Mouse (Mus musculus): ENCODE measurements around the gene Prpf38a. TPM values are rescaled to one million over a fixed set of nuclear protein-coding genes. Genes with fewer than 3 reads are reported as not detected.

The Prpf38a gene
- total and polyA plus RNA-seq, 3 experiments: 51.1 to 107 (median 82.2) TPM

- Histone ChIP-seq H3K36me3 (replicated peaks in 1 of 2; ENCODE audit: control insufficient read depth in 1 of 2, insufficient read depth in 1 of 2, low read length in 1 of 2) (peaks cover 12 to 27% of the 10 kb centered on the region in 2 experiments), H3K79me2 (replicated peaks; ENCODE audit: control insufficient read depth, extremely low read depth, insufficient read depth, poor library complexity, severe bottlenecking) (no peaks in the 10 kb centered on the region; the same call in 1 of the 2 replicates), H3K4me2 (ENCODE audit: insufficient read depth, low read depth, poor library complexity, severe bottlenecking) (no peak overlapping the region), H3K9ac (ENCODE audit: insufficient read depth, low read depth) (no peak overlapping the region), H3K9me3 (replicated peaks; ENCODE audit: low read length) (no peaks in the 10 kb centered on the region), H3K27ac (ENCODE audit: insufficient read depth, low read depth) (no peak overlapping the region), H3K4me3 (replicated peaks in 1 of 3; ENCODE audit: low read depth in 2 of 3, low read length in 2 of 3, poor library complexity in 1 of 3) (no peak overlapping the region), H3K27me3 (replicated peaks) (no peaks in the 10 kb centered on the region), H3K4me1 (ENCODE audit: control insufficient read depth in 1 of 2, insufficient read depth in 2 of 2) (no peaks in the 10 kb centered on the region)
- no peak for TF ChIP-seq TCF12 (IDR thresholded peaks at IDR 0.05; ENCODE audit: low read depth, low read length)
- no peak for TF ChIP-seq NRF1 (IDR thresholded peaks at IDR 0.05; ENCODE audit: low read depth, low read length)
- TF ChIP-seq MYC (IDR thresholded peaks at IDR 0.05; ENCODE audit: low read depth, low read length): no peak
- no peak for TF ChIP-seq CTCF (conservative IDR thresholded peaks at IDR 0.05 in 1 of 2, IDR thresholded peaks at IDR 0.05 in 1 of 2; ENCODE audit: low read depth in 2 of 2, low read length in 2 of 2)
- no peak for TF ChIP-seq SIN3A (IDR thresholded peaks at IDR 0.05; ENCODE audit: low read length)
- TF ChIP-seq NELFE (IDR thresholded peaks at IDR 0.05; ENCODE audit: low read depth, low read length): no peak
- TF ChIP-seq ZNF384 (IDR thresholded peaks at IDR 0.05; ENCODE audit: low read depth, low read length): no peak
- TF ChIP-seq ZC3H11A (IDR thresholded peaks at IDR 0.05; ENCODE audit: low read depth, low read length): no peak
- TF ChIP-seq ZMIZ1 (IDR thresholded peaks at IDR 0.05; ENCODE audit: low read depth, low read length): no peak
- no peak for TF ChIP-seq GABPA (IDR thresholded peaks at IDR 0.05; ENCODE audit: insufficient replicate concordance, low read depth, low read length)
- TF ChIP-seq KAT2A (IDR thresholded peaks at IDR 0.05; ENCODE audit: insufficient replicate concordance, low read length): no peak
- no peak for TF ChIP-seq MXI1 (IDR thresholded peaks at IDR 0.05; ENCODE audit: low read depth, low read length)
- dilution Hi-C loops (cut with MboI; ENCODE audit: extremely low pct_ligation_motif_present, extremely low pct_unique_long_range_greater_than_20kb, low sequenced_read_pairs) (no loop called here), in situ Hi-C loops (cut with MboI; ENCODE audit: low pct_ligation_motif_present, low pct_unique_long_range_greater_than_20kb, low sequenced_read_pairs) (no loop called here)
- DNase-seq (ENCODE audit: extremely low read depth): no peak
Observed at GRCm38 (mm10) chr4:108539701-108540100, 39.4 kb downstream of the Prpf38a start.

Other genes with a start within 250 kb of the Prpf38a start
- gene Shisal2a, start 196.0 kb downstream of the Prpf38a start, total RNA-seq (2012; rRNA removed): not detected in 2 replicates
- not detected in 2 replicates for gene Shisal2a, start 196.0 kb downstream of the Prpf38a start, total RNA-seq (2014; rRNA removed)
- gene Shisal2a, start 196.0 kb downstream of the Prpf38a start, polyA plus RNA-seq (2012; ENCODE audit: insufficient read length, low read depth): not detected in 2 replicates
- not detected in 2 replicates for gene Gpx7, start 172.4 kb downstream of the Prpf38a start, total RNA-seq (2012; rRNA removed)
- not detected in 2 replicates for gene Gpx7, start 172.4 kb downstream of the Prpf38a start, total RNA-seq (2014; rRNA removed)
- gene Gpx7, start 172.4 kb downstream of the Prpf38a start, polyA plus RNA-seq (2012; ENCODE audit: insufficient read length, low read depth): not detected in 2 replicates
- 22.0 and 26.3 TPM in 2 replicates for gene Tut4, start 119.9 kb downstream of the Prpf38a start, total RNA-seq (2012; rRNA removed)
- gene Tut4, start 119.9 kb downstream of the Prpf38a start, total RNA-seq (2014; rRNA removed): 20.9 and 23.5 TPM in 2 replicates
- 40.2 and 67.4 TPM in 2 replicates for gene Tut4, start 119.9 kb downstream of the Prpf38a start, polyA plus RNA-seq (2012; ENCODE audit: insufficient read length, low read depth)
- gene Orc1, start 87 bp upstream of the Prpf38a start, total RNA-seq (2012; rRNA removed): 16.3 and 20.5 TPM in 2 replicates
- 25.1 and 25.4 TPM in 2 replicates for gene Orc1, start 87 bp upstream of the Prpf38a start, total RNA-seq (2014; rRNA removed)
- gene Orc1, start 87 bp upstream of the Prpf38a start, polyA plus RNA-seq (2012; ENCODE audit: insufficient read length, low read depth): 24.8 and 25.0 TPM in 2 replicates
- gene Cc2d1b, start 40.6 kb upstream of the Prpf38a start, total RNA-seq (2012; rRNA removed): 60.9 and 61.4 TPM in 2 replicates
- 48.9 and 59.0 TPM in 2 replicates for gene Cc2d1b, start 40.6 kb upstream of the Prpf38a start, total RNA-seq (2014; rRNA removed)
- 57.5 and 69.1 TPM in 2 replicates for gene Cc2d1b, start 40.6 kb upstream of the Prpf38a start, polyA plus RNA-seq (2012; ENCODE audit: insufficient read length, low read depth)
- gene 3110021N24Rik, start 140.3 kb upstream of the Prpf38a start, total RNA-seq (2012; rRNA removed): 0.13 and 0.17 TPM in 2 replicates
- gene 3110021N24Rik, start 140.3 kb upstream of the Prpf38a start, total RNA-seq (2014; rRNA removed): not detected in 2 replicates
- not detected in 2 replicates for gene 3110021N24Rik, start 140.3 kb upstream of the Prpf38a start, polyA plus RNA-seq (2012; ENCODE audit: insufficient read length, low read depth)
- gene Zfyve9, start 201.5 kb upstream of the Prpf38a start, total RNA-seq (2012; rRNA removed): 2.5 and 2.8 TPM in 2 replicates
- 0.83 and 0.89 TPM in 2 replicates for gene Zfyve9, start 201.5 kb upstream of the Prpf38a start, total RNA-seq (2014; rRNA removed)
- 1.6 and 1.7 TPM in 2 replicates for gene Zfyve9, start 201.5 kb upstream of the Prpf38a start, polyA plus RNA-seq (2012; ENCODE audit: insufficient read length, low read depth)